Mouse (Mus musculus) layer of hippocampus, postnatal 14 days (tissue): ENCODE measurements at regions not wholly inside any gene's neighbourhood (a gene's known extent, or its start where the extent isn't known, plus 50 kb on each side); places are given as distances from the start of the nearest gene placed in this dataset.
A peak's percentile ranks its signal among the peaks of the same experiment; 100 is the strongest.

Experiments
- DNase-seq, 2 experiments: peaks; one replicate each; pipeline ENCODE4 v3.0.0; 2021 to 2022; ENCODE audit warnings: low spot score in 2 of 2, mixed read lengths in 1 of 2

DNA sequence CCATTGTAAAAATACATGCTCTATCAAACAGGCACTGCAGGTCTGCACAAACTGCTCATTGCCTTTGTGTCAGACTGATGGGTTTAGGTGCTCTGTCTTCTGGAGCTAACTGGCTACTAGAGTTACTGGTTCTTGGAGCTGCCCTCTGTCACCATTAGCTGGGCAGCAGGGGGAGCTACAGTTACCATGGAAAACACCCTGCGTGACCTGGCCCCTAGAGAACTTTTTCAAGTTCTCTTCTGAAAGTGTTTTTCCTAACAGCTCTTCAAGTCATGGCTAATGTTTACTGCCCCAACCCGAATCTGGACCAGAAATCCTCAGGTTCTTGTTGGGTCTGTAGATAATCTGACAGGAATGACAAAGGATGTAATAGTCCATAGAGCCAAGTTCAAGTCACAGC lies 605.9 kb downstream of the Lmo4 start:
- no peak for DNase-seq

GRCm38 (mm10) chr3:143596949-143597593 lies 607.9 kb downstream of the Lmo4 start:
- DNase-seq = no peak

- no peak for DNase-seq
Observed at GRCm38 (mm10) chr3:143596011-143596683, 608.9 kb downstream of the Lmo4 start.

- DNase-seq = no peak
Observed at GRCm38 (mm10) chr3:143595081-143595480, 609.9 kb downstream of the Lmo4 start.

DNA sequence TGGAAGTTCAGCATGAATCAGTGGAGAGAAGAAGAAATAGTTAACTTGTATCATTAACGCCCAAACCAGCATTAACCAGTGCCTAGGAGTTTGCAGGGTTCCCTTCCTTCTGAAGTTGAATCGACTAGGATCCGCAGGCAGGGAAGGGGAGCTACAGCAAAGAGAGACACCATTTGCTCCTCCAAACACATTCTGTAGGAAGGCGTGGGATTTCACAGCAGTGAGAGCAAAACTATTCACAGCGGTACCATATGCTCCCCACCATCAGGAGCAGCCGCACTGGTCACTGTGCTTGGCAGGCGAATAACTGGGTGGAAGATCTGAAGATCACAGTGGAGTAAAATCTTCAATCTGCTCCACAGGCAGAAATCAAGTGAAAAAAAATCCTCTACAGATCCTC lies 610.3 kb downstream of the Lmo4 start:
- peak; percentile 41 to 82 for DNase-seq

- DNase-seq = no peak
Observed at GRCm38 (mm10) chr3:143586653-143587052, 618.4 kb downstream of the Lmo4 start.

DNA sequence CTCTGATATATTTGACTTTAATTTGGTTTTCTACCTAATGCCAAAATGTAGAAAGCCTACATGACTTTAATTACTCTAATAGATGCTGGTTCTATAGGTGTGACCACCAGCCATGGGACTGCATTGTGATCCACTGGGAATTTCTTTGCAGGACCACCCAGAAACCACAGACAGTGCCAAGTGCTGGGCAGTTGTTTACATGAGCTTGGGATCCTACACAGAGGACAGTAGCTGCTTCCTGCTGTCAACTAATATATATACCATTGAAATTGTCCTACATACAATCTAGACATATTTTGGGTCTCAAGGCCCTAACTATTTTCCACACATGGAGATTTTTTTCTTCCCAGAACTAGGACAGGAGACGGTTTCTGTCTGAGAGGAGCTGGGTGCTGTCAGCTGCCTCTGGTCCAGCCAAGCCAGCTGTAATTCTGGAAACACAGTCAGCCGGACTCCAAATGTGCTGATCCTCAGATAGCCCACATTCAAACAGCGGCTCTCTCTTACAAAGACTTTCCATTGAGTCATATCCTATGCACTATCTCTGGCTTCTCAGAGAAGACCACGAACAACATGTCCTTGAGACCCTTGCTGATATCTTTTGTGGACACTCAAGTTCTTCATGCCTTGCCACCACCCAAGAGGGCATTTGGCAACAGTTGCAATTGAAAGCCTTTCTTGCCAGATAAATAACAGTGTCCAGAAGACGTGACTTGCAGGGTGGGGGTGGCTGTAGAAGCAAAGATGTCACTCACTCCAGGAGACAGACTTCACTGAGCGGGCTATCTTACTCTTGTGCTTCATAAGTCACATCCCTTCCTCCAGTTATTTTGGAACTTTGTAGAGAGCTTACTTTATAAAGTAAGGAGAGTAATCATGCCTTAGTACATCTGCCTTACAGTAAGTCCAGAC lies 620.1 kb downstream of the Lmo4 start:
- no peak for DNase-seq

- DNase-seq = no peak
Observed at GRCm38 (mm10) chr3:143576338-143577007, 628.5 kb downstream of the Lmo4 start.

- DNase-seq = no peak
Observed at GRCm38 (mm10) chr3:143575737-143576136, 629.3 kb downstream of the Lmo4 start.

DNA sequence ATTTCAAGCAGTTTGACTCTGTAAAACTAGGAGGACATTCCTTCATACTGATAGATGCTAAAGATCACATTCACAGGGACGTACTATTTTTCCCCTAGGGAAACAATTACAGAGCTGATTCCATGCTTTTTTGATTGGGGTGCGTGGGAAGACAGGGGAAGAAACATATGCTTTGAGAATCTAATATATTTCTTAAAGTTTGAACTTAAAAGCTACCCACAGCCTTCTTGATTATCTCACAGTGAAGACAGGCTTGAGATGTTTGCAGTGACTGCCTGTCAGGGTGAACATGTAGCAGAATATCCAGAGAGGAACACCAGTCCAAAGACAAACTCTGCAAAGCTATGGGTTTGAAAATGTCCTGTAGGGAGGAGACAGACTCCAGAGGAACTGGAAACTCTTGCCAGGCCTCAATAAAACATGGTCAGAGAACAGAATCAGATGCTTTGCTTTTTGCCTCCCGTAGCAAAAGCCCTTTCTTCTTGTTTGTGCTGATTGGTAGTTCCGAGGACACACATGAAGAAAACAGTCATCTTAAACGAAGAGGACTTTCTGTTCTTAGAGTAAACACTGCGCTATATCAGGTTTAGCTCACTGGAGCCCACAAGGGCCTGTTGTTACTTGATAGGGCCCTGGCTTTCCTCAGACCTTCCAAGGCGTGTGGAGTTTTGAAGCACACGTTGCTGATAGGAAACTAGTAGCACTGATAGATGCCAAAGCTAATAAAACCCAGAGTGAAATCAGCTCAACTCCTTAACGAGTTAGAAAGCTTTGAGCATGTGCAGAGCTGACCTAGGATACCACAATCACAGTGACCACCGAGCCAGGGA lies 630.8 kb downstream of the Lmo4 start:
- DNase-seq = no peak

- DNase-seq = no peak
Observed at GRCm38 (mm10) chr3:143569930-143570329, 635.1 kb downstream of the Lmo4 start.

DNA sequence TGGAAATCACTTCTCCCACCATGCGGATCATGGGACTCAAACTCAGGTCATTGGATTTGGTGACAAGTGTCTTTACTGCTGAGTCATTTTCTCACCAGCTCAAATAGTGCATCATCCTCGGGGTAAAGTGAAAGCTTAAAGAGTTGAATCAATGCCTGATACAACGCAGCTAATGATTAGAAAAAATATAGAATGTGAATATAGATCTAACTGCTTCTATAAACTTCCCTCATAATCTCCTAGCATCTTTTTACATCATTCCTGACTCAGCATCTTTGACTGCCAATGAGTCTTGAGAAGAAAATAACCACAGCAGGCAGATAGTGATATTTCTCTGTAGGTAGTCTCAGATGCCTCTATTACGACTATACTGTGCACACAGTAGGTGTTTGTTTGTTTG lies 640.0 kb downstream of the Lmo4 start:
- no peak for DNase-seq

GRCm38 (mm10) chr3:143542811-143543210 lies 661.0 kb upstream of the Pkn2 start:
- no peak for DNase-seq

DNA sequence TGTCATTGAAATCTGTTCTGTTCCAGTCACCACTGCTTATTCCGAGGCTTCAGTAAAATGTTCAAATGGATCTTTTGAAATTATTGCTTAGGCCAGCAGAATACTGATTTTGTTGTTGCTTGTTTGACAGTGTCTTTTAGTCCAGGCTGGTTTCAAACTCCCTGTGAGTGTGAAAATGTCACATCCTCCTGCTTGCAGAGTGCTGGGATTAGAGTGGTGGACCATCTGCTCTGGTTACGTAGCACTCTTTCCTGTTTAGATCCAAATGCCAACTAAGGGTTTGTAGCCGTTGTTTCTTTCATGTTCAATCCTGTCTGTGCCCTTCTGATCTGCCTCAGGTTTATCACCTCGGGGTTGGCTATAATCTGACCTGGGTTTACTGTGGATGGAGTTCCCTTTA lies 646.2 kb upstream of the Pkn2 start:
- DNase-seq = no peak

DNA sequence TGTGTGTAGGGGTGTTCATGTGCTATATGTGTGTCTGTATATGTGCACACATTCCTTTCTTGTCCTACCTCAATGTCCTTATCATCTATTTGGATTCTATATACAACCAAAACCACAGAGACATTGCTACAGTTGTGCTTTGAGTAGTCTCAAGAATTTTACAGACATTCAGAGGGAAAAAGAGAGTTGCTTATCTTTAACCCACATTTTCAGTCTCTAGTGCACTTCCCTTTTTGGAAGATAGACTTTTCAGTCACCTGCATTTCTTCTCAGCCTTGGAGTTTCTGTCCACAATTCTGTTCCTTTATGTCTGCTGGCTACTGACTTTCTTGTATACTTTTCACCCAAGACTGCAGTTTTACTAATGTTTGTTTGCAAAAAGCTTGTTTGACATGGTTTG lies 645.5 kb upstream of the Pkn2 start:
- no peak for DNase-seq

- no peak for DNase-seq
Observed at GRCm38 (mm10) chr3:143512517-143513249, 630.9 kb upstream of the Pkn2 start.

GRCm38 (mm10) chr3:143509531-143509930 lies 627.7 kb upstream of the Pkn2 start:
- DNase-seq = no peak

DNA sequence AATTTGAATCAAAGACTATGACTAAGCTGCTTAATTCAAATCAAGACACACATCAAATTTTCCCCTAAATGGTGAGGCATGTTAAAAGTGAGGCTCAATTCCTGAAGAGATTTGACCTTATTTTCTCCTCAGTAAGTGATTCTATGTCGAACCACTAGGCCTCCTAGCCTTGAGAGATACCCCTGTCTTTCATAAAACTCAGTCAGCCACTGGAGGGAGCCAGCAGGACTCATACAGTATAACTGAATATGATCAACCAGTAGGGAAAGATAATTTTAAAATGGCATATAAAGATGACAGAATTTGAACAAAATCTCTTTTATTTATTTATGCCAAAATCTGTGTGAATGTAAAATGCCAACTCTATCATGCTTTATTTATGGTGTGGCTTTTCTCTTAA lies 626.5 kb upstream of the Pkn2 start:
- DNase-seq = peak; percentile 45 to 75

DNA sequence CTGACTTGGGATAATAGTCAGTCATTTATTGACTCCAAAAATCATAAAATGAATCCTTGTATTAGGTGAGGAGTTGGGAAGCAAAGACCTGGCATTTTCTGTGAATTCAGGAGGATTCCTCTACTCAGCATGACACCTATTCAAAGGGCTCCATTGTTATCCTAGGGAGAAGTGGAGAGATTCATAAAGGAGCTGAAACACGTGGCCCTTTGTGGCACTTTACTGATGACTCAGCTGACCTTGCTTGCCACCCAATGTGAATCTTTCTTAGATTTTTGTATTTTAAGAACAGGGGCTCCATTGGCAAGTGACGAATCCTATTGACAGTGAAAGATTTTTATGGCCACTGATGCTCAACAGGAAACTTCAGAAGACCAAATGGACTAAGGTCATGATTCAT lies 619.2 kb upstream of the Pkn2 start:
- no peak for DNase-seq

GRCm38 (mm10) chr3:143495389-143495788 lies 613.6 kb upstream of the Pkn2 start:
- DNase-seq = no peak
